Mouse (Mus musculus) megakaryocyte, adult 5-6 weeks (primary cell): Measurements from ENCODE around the gene Pnkp. TPM values are rescaled to one million over a fixed set of nuclear protein-coding genes. Genes with fewer than 3 reads are reported as not detected.
A peak's percentile ranks its signal among the peaks of the same experiment; 100 is the strongest.

Experiments used
- ATAC-seq: 2 replicates; pipeline ENCODE4 v1.8.0; 2016; ENCODE audit warnings: mild to moderate bottlenecking, inconsistent platforms; ENCODE audit not compliant: poor library complexity, severe bottlenecking
- total RNA-seq, 2 experiments: library from RNA; stranded (forward) in 1 of 2; stranded (reverse) in 1 of 2; fragments of 153-499, 151-499 nt in 1 of 2; fragments of 221-1000, 200-1000 nt in 1 of 2; gene quantifications; 2 replicates each; pipeline versions ENCODE4 v1.2.3 to v1.2.4; 2015 to 2017

The Pnkp gene
- total RNA-seq, 2 experiments from 2014 or later = 75.1 to 109 TPM

DNA sequence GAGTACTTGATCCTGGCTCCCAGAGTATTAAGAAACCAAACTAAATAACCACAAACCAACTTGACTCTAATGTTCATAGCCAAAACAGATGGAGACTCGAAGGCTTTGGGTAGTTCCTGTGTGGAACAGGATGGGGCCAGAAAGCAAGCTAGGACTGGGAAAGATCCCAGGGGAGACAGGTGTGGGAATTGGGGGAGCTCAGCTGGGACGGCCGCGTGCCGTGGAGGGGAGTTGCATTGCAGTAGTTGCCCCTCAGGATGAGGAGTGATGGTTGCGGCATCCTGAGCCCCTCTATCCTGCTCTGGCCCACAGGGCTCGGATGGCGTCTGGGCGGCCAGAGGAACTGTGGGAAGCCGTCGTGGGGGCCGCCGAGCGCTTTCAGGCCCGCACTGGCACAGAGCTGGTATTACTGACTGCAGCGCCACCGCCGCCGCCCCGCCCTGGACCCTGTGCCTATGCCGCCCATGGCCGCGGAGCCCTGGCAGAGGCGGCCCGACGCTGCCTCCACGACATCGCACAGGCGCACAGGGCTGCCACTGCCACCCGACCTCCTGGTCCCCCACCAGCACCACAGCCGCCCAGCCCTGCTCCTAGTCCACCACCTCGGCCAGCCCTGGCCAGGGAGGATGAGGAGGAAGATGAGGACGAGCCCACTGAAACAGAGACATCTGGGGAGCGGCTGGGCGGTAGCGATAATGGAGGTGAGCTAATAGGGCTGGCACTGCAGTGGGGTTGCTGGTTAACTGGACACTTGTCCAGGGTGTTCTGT, 4.5 kb upstream of the Pnkp start:
- no peak for ATAC-seq

DNA sequence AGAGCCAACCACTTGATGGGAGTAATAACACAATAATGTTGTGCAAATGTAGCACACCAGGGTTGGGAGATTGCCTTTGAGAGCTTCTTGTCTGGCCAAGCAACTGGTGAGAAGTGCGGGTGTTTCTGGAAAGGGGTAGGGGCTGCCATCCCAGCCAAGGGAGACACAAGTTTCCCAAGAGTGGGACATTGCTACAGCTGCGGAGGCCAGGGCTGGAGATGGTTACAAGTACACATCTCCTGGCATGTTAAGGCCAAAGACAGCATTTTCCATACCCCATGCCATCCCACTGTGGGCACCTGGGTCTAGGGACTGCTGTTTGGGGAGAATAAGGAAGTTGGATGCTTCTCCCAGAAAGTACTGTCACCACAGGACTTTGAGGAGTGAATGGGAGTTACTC, 3.9 kb upstream of the Pnkp start:
- no peak for ATAC-seq

DNA sequence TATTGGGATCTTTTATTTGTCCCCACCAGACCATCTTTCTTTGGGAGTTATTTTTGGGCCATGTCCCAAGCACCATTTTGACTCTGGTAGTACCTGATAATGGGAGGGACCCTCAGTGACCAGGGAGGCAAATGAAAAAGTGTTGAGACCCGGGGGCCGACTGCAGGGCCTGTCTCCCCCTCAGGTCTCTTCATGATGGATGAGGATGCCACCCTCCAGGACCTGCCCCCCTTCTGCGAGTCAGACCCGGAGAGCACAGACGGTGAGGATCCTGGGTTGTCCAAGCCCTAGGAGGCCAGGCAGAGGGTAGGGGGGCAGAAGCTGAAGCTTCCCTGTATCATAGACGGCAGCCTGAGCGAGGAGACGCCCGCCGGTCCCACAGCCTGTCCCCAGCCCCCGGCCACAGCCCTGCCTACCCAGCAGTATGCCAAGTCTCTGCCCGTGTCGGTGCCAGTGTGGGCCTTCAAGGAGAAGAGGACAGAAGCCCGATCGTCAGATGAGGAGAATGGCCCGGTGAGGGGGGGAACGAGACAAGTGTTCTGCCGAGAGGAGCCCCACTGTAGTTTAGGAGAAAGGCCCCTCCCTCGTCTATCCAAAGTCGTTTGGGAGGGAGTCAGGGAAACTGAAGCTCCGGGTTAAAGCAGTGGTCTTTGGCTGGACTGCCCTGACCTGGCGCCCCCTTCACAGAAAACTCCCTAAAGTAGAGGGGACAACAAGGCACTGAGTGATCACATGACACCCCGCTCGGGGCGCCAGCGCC, 3.2 kb upstream of the Pnkp start:
- ATAC-seq = no peak

DNA sequence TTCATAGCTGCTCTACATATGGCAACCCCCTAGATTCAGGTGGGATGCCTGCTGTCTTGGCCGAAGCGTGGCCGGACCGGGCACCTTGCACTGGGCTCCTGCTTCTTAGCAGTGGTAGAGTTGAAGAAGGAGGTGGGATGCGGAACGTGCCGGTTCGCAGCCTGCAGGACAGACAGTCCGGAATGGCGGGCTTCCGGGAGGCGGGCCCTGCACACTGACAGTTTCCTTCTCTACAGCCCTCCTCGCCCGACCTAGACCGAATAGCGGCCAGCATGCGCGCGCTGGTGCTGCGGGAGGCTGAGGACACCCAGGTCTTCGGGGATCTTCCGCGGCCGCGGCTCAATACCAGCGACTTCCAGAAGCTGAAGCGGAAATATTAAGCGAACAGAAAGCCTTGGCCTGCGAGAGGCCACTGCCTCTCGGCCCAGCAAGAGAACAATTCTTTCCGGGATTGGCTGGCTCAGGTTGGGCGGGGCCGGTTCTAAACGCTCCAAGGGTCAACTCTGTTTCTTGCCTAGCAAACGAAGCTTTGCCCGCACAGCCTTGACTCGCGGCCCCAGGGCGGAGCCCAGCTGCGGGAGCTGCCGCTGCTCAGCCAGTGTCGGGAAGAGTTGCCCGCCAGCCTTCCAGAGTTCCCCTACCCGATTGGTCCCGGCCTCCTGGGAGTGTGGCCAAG, 2.4 kb upstream of the Pnkp start:
- peak; percentile 41 for ATAC-seq

DNA sequence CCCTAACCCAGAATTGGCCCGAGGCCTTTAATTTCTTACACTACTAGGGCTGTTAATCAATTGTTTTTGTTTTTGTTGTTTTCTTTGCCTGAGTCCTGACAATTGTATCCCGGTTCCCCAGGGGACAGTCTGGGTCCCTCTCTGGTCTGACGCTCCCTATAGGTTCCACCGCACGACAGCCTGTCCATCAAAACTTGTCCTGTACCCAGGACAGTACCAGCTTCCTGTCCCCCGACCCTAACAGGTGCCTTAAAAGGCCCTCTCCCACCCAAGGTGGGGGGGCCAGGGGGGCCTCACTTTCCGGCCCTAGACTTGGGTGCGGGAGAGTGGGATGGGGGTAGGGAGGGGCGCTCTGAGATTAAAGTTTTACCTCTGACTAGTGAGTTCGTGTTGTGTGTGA, 1.9 kb upstream of the Pnkp start:
- no peak for ATAC-seq

DNA sequence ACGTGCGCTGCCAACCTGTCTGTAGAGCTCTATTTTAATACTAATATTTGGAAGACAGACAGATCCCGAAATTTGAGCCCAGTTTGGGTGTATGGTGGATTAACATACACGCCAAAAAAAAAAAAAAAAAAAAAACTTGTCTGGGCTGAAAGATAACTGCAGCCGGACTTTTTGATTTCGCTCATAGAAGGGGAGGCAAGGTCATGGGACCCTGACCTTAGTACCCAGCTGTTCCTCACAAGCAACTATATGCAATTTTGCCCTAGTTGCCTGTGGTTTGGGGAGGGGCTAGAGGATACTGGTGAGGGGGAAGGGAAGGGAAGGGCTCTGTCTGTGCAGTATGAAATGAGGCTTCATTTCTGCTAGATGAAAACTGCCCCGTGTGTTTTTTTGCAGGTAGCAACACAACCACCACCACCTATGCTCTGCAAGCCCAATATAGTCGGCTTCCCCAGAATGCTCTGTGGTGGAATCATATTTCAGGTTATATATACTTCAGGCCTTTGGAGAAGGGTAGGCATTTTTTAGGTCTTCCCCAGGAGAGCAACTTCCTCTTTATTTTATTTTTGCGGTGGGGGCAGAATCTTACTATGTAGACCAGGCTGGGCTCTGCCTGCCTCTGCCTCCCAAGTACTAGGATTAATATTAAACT, 548 bp upstream of the Pnkp start:
- no peak for ATAC-seq

DNA sequence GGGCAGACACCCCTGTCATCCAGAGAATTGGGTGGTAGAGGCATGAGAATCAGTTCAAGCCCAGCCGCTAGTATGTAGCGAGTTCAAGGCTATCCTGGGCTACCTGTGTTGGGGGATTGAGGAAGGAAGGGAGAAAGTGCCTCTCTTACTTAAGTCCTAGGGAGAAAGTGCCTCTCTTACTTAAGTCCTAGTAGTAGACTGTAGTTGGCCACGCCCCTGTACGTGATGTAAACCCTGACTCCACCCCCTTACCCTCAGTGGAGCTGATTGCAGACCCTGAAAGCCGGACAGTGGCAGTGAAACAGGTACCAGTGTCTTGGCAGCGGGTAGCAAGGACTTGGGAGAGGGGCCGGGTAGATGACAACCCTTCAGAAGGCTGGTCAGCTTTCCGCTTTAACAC, 966 bp downstream of the Pnkp start:
- peak; percentile 38 for ATAC-seq

DNA sequence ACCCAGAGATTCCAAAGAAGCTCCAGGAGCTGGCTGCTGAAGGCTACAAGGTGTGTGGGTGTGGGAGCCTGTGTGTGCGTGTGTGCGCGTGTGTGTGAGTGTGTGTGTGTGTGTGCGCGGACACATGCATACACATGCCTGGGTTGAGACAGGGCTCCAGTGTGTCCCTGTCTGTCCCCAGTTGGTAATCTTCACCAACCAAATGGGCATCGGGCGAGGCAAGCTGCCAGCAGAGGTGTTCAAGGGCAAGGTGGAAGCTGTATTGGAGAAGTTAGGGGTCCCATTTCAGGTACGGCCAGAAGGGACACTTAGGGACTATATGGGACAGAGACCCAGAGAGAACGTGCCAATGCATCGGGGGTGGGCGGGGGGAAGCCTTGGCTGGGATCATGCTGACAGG, 3.0 kb downstream of the Pnkp start:
- ATAC-seq = no peak

DNA sequence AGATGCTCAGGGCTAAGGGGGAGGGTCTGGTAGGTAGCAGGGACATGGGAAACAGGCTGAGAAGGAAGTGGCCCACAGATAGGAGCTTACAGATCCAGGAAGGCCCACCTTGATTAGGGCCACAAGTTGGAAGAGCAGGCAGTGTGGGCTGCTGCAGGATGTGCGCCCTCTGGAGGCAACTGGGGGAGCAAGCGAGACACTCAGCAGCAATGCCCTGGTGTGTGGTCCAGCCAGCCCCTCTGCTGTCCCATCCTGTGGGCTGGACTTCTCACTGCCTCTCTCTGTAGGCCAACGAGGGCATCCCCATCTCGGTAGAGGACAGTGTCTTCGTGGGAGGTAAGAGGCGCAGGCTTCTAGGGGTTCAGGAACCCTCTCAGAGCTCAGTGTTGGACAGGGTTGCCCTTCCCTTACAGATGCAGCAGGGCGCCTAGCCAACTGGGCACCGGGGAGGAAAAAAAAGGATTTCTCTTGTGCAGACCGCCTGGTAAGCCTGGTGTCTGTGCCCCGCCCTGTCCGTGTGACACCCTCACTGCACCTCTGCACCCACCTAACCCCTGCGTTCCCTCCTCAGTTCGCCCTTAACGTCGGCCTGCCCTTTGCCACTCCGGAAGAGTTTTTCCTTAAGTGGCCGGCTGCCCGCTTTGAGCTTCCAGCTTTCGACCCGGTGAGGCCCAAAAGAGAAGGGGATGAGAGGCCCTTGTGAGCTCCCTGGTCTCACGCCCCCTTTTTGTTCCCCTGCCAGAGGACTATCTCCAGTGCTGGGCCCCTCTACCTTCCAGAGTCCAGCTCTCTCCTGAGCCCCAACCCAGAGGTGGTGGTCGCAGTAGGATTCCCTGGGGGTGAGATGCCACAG, 3.9 kb downstream of the Pnkp start:
- ATAC-seq = peak; percentile 20; the same call in 1 of the 2 replicates

DNA sequence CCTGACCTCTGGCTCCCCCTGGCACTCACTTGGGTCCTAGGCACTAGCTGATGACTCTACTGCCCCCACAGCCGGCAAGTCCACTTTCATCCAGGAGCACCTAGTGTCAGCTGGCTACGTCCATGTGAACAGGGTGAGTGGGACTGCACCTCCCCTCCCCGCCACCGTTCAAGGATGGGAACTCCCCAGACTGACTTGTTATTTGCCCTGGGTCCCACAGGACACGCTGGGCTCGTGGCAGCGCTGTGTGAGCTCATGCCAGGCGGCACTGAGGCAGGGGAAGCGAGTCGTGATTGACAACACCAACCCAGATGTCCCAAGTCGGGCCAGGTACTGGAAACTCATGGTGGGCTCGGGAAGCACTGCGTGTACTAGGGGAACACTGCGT, 4.5 kb downstream of the Pnkp start:
- no peak for ATAC-seq

DNA sequence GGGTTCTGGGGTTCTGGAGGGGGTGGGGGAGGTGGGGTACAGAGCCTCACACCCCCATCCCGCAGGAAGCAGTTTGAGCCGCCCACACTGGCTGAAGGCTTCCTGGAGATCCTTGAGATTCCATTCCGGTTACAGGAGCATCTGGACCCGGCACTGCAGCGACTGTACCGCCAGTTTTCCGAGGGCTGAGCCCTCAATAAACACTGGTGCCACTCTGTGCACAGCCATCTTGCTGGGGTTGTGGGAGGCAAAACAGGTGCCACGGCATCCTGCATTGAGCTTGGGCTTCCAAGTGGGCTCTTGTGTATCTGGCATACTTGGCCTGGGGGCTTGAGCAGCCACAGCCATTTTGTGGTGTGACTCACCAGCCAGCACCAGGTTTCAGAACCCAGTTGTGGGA, 5.5 kb downstream of the Pnkp start:
- no peak for ATAC-seq

DNA sequence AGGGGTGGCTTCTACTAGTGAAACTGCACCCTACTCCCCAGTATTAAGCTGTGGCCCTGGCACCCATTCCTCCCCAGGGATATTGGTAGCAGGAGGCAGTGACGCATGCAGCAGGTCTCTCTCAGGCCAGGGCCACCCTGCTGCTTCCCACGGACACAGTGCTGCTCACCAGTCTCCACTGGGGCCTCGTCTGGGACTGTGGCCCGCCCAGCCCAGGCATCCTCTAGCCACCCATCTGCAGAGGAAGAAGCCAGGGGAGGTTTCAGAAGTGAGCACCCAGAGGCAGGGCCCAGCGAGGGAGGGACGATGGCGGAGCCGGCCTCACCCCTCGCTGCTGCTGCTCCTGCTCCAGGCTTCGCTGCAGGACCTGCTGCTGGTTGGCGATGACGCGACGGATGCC, 6.3 kb downstream of the Pnkp start:
- ATAC-seq = no peak

DNA sequence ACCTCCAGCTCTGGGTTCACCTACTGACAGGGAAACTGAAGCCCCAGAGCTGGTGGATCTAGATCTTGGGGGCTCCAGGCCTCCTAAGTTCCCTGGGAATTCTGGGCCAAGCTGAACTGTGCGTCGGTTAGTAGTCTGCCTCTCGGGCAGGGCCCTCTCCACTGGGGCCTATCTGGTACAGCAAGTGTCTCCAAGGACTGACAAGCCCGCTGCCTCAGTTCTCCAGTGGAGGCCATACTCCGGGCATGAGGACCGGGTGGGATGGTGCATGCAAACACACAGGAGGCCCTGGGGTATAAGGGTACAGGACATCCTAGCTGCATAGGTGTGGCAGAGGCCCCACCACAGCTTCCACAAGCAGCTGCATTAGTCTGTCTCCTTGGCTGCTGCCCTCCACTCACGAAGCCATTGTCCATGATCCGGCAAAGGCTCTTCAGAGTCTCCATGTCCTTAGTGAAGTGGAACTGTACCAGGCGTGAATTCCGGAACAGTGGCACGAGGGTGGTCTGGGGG, 7.1 kb downstream of the Pnkp start:
- ATAC-seq = no peak

DNA sequence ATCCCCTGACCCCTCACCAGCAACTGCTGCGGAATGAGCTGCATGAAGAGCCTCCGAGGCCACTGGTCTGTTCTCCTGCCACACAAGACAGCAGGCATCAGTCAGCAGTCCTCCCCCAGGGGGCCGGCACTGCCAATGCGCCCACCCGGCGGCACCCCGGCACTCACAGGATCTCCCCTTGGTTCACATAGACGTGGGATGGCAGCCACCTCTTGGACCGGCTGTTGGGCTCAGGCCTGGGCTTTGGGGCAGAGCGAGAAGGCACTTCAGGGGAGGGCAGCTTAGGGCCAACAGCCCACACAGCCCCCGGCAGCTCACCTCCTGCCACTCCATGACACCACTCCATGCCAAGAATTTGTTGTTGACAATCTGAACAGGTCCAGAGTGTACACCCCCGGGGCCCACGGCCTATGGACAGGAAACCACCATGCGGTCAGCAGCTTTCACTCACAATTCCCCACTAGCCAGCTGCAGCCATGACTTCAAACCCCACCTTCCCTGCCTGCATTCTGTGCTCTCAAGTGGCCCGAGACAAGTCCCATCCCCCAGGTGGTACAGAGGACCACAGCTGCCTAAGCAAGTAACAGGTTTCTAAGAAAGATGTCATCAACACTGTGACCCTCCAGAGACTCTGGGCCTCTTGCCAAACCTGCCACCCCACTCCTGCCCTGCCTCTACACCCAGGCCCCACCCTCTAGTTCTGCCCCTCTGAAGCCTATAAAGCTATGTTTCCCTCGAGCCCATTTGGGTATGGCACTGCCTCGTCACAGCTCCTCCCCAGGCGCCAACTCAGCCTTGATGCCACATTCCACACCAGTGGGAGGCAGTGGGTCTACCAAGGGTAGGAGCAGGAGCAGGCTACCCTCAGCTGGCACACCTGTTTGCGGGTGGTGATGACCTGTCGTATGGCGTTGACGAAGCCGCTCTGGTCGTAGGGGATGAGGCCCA, 7.9 kb downstream of the Pnkp start:
- no peak for ATAC-seq

DNA sequence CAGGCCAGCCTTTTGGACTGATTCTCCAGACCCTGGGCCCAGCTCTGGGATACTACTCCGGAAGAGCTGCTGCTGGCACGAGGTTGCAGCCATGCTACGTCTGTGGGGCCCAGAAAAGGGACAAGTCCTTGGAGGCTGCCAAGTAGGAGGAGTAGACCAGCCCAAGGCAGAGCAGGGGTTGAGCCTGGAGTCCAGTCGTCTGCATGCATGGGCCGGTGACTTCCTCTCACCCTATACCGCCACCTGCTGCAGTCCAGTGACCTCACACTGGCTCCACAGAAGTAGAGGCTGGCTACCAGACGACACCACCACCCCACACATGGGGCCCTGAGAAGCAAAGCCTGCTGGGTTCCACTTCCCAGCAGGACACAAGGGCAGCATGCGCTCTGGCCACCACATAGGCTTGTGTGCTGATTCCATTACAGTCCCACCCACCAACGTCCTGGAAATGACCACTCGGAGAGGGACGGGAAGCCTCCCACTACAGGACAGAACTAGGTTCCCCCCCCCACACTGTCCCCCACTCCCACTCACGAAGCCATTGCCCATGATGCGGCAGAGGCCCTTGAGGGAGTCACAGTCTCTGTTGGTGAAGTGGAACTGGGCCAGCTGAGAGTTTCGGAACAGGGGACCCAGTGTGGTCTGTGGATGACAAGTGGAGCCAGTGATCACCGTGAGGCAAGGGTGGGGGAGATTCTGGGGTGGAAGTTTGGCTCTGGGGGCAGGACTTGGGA, 9.5 kb downstream of the Pnkp start:
- ATAC-seq = peak; percentile 63

DNA sequence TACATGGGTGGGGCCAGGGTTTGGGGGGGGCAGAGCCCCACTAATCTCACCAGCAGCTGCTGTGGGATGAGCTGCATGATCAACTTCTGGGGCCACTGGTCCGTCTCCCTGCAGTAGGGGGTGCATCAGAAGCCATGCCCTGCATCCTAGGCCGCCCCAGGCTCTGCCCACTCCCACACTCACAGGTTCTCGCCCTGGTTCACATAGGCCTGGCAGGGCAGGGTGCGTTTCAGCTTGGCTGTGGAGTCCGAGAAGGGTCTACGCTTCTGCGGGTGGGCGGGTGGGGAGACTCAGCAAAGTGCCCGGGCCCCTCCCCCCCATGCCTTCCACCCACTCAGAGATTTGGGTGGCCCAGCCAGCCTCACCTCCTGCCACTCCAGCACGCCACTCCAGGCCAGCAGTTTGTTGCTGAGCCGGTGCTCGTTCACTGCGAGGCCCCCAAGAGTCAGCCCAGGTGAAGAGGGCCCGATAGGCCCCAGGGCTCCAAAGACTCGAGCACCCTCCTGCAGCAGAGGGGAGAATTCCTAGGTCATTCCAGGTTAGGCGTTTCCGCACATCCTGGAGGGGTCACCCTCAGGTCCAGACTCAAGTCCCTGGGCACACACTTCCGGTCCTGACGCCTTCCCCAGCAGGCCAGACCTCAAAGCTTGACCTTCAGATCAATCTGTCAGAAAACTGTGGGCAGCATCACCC, 10.2 kb downstream of the Pnkp start:
- ATAC-seq = no peak

DNA sequence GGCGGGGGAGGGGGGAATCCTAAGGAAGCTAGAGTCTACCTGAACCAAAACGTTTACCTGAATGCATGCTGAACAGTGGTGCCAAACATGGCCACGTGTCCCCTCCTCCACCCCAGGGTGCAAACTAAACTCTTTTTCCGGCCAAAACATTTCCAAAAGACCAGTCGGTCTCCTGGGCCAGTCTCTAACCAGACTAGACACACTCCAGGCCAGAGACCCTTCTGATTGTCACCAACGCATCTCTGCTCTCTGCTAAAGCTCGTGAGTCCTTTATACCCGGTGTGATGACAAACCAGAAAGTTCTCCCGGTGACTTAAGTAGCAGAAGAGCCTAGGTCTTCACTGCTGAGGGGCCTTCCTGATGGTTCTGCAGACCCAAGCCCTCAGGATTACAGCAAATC, 10.9 kb downstream of the Pnkp start:
- no peak for ATAC-seq

DNA sequence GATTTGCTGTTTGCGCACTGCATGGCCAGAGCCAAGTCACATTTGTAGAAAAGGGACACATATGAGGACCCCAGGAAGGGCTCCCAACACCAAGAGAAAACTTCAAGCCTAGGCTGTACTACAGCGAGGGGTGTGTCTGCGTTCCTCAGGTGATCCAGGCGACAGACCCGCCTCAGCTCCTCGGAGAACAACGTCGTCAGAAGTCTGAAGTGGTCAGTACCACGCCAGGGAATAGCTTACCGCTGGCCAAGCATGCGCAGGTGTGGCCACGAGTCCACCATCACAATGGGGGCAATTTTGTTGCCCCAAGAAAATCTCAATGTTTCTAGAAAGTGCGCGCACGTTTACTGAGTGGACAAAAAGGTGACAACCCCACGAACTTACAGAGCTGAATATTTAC, 11.5 kb downstream of the Pnkp start:
- ATAC-seq = no peak
